Mouse (Mus musculus): ENCODE data around the gene Tcap. TPM values are rescaled to one million over a fixed set of nuclear protein-coding genes. Genes with fewer than 3 reads are reported as not detected.

The Tcap gene
- total and polyA plus RNA-seq, 3 experiments: not detected

DNA sequence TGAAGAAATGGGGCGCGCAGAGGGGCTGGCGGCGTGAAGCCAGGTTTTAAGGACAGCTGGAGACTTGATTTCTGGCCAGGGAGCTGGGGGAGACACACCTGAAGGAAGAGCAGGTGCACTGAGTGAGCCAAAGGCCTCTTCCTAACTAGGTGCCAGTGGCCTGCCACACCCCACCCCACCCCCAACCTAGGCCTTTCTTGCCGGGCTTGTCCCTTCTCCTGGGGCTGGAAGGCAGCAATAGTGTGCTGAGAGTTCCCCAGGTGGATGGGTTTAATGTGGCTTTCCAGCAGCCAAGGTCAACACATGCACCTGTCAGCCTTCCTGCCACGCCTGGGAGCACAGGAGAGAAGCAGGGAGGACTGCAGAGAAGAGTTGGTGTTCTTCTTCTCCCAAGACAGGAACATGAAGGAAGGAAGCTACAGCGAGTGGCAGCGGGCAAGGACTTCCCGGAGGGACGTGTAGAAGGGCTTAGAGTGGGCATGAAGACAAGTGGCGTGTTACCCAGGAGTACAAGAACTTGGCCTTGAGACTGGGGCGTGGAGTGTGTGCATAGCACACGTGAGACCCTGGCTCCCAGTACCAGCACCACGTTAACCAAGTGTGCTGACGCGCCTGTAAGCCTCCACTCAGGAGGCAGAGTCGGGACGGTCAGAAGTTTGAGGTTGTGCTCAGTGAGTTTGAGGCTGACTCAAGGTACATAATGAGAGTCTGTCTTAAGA lies 31.2 kb upstream of the Tcap start:
- peaks cover 92% of the 10 kb centered on the region for H3K27me3 ChIP-seq (replicated peaks)
- in situ Hi-C loops (cut with MboI; ENCODE audit: low pct_ligation_motif_present, low pct_unique_long_range_greater_than_20kb, low sequenced_read_pairs): no loop called here

DNA sequence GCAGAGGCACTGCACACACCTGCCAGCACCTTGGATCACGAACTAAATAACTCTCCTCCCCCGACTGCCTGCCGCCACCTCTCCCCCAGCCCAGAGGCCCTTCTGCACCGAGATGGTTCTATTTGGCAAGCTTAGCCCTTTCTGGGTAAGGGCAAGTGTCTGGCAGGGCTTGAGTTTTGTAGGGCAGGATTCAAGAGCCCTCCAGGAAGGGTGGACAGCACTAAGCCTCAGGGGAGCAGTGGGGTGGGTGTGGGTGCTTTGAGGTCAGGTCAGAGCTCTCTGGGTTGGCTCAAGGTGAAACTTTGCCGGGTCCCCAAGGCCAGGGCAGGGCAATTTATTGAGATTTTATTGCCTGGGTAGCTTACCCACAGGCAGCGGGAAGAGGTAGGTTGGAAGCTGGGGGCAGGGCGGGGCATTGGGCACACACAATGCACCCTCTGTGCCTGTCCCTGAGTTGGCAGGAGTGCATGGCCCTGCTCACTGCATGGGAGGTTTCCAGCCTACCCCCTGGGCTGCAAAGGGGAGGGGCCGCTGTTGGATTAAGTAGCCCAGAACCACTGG lies 29.9 kb upstream of the Tcap start:
- TF ChIP-seq JUN (IDR thresholded peaks at IDR 0.05; ENCODE audit: insufficient read depth, low read depth, low read length) (no peak), ELF1 (IDR thresholded peaks at IDR 0.05; ENCODE audit: low read depth, low read length) (no peak), USF2 (conservative IDR thresholded peaks at IDR 0.05; ENCODE audit: low read depth, low read length) (no peak), ZMIZ1 (IDR thresholded peaks at IDR 0.05; ENCODE audit: low read depth, low read length) (no peak), KAT2A (IDR thresholded peaks at IDR 0.05; ENCODE audit: insufficient replicate concordance, low read length) (no peak), SIN3A (IDR thresholded peaks at IDR 0.05; ENCODE audit: low read length) (no peak), CHD2 (IDR thresholded peaks at IDR 0.05; ENCODE audit: low read length) (no peak), USF1 (IDR thresholded peaks at IDR 0.05; ENCODE audit: low read depth, low read length) (no peak), MAZ (IDR thresholded peaks at IDR 0.05; ENCODE audit: low read depth, low read length) (no peak), RCOR1 (conservative IDR thresholded peaks at IDR 0.05; ENCODE audit: low read depth, low read length) (no peak), ZKSCAN1 (IDR thresholded peaks at IDR 0.05; ENCODE audit: borderline replicate concordance, low read depth, low read length) (no peak), TBP (conservative IDR thresholded peaks at IDR 0.05; ENCODE audit: low read depth, low read length) (no peak), MYC (IDR thresholded peaks at IDR 0.05; ENCODE audit: low read depth, low read length) (no peak), IRF4 (IDR thresholded peaks at IDR 0.05; ENCODE audit: low read depth, low read length) (no peak), POLR2A (IDR thresholded peaks at IDR 0.05; ENCODE audit: low read depth, low read length) (no peak)
- H3K9ac ChIP-seq (ENCODE audit: insufficient read depth, low read depth): no peak overlapping the region
- H3K9me3 ChIP-seq (replicated peaks; ENCODE audit: low read length): no peaks in the 10 kb centered on the region

More for the DNA sequence above, 31.2 kb upstream of the Tcap start:
- Histone ChIP-seq H3K4me1 (ENCODE audit: control insufficient read depth in 1 of 2, insufficient read depth in 2 of 2) (peaks cover 5 to 21% of the 10 kb centered on the region in 2 experiments), H3K27ac (ENCODE audit: insufficient read depth, low read depth) (no peak overlapping the region), H3K9ac (ENCODE audit: insufficient read depth, low read depth) (no peak overlapping the region), H3K9me3 (replicated peaks; ENCODE audit: low read length) (no peaks in the 10 kb centered on the region), H3K4me2 (ENCODE audit: insufficient read depth, low read depth, poor library complexity, severe bottlenecking) (no peak overlapping the region), H3K36me3 (replicated peaks in 1 of 2; ENCODE audit: control insufficient read depth in 1 of 2, insufficient read depth in 1 of 2, low read length in 1 of 2) (no peaks in the 10 kb centered on the region), H3K4me3 (replicated peaks in 1 of 3; ENCODE audit: low read depth in 2 of 3, low read length in 2 of 3, poor library complexity in 1 of 3) (no peak overlapping the region), H3K79me2 (replicated peaks; ENCODE audit: control insufficient read depth, extremely low read depth, insufficient read depth, poor library complexity, severe bottlenecking) (no peaks in the 10 kb centered on the region)
- dilution Hi-C loops (cut with MboI; ENCODE audit: extremely low pct_ligation_motif_present, extremely low pct_unique_long_range_greater_than_20kb, low sequenced_read_pairs): no loop called here
- DNase-seq (ENCODE audit: extremely low read depth): no peak
- no peak for TF ChIP-seq GABPA (IDR thresholded peaks at IDR 0.05; ENCODE audit: insufficient replicate concordance, low read depth, low read length)
- no peak for TF ChIP-seq SMC3 (IDR thresholded peaks at IDR 0.05; ENCODE audit: low read depth, low read length)

More for the DNA sequence above, 29.9 kb upstream of the Tcap start:
- dilution Hi-C loops (cut with MboI; ENCODE audit: extremely low pct_ligation_motif_present, extremely low pct_unique_long_range_greater_than_20kb, low sequenced_read_pairs): no loop called here
- Histone ChIP-seq H3K4me2 (ENCODE audit: insufficient read depth, low read depth, poor library complexity, severe bottlenecking) (no peak overlapping the region), H3K27me3 (replicated peaks) (peaks cover 80% of the 10 kb centered on the region), H3K79me2 (replicated peaks; ENCODE audit: control insufficient read depth, extremely low read depth, insufficient read depth, poor library complexity, severe bottlenecking) (no peaks in the 10 kb centered on the region), H3K4me1 (ENCODE audit: control insufficient read depth in 1 of 2, insufficient read depth in 2 of 2) (peaks cover 4 to 25% of the 10 kb centered on the region in 2 experiments), H3K36me3 (replicated peaks in 1 of 2; ENCODE audit: control insufficient read depth in 1 of 2, insufficient read depth in 1 of 2, low read length in 1 of 2) (no peaks in the 10 kb centered on the region), H3K27ac (ENCODE audit: insufficient read depth, low read depth) (no peak overlapping the region), H3K4me3 (replicated peaks in 1 of 3; ENCODE audit: low read depth in 2 of 3, low read length in 2 of 3, poor library complexity in 1 of 3) (no peak overlapping the region)
- DNase-seq (ENCODE audit: extremely low read depth): no peak
- in situ Hi-C loops (cut with MboI; ENCODE audit: low pct_ligation_motif_present, low pct_unique_long_range_greater_than_20kb, low sequenced_read_pairs): no loop called here
